Mouse (Mus musculus): ENCODE measurements at regions not wholly inside any gene's neighbourhood (a gene's known extent, or its start where the extent isn't known, plus 50 kb on each side); places are given as distances from the start of the nearest gene placed in this dataset.
"Not testable (repeated sequence)": the region's sequence is repeated elsewhere in the genome, so short reads cannot be mapped to it uniquely, and the experiment has no call there.

- Histone ChIP-seq H3K4me1 (ENCODE audit: control insufficient read depth in 2 of 2, insufficient read depth in 2 of 2, low read length in 2 of 2) (peaks cover 0 to 2% of the 10 kb centered on the region in 2 experiments; a peak in 1 of 4 replicates), H3K36me3 (ENCODE audit: control insufficient read depth, insufficient read depth, low read length) (no peaks in the 10 kb centered on the region), H3K27me3 (ENCODE audit: control insufficient read depth, insufficient read depth, low read length) (no peaks in the 10 kb centered on the region), H3K9me3 (ENCODE audit: control insufficient read depth, low read length) (no peaks in the 10 kb centered on the region), H3K4me2 (ENCODE audit: low read length) (no peak overlapping the region), H3K27ac (replicated peaks in 1 of 2; ENCODE audit: control insufficient read depth in 1 of 2, insufficient read depth in 1 of 2, low read depth in 2 of 2, low read length in 2 of 2) (no peak overlapping the region), H3K4me3 (ENCODE audit: control insufficient read depth in 1 of 2, insufficient read depth in 1 of 2, low read depth in 1 of 2, low read length in 2 of 2) (no peak overlapping the region), H3K9ac (ENCODE audit: low read length) (no peak overlapping the region)
- ATAC-seq (ENCODE audit: insufficient number of reproducible peaks, insufficient read depth, low FRiP score, low read depth), result no peak
- WGBS, result 77% methylated on average over 3 of the region's 3 CpGs
These were observed 56.7 kb upstream of the Klf13 start for GRCm38 (mm10) chr7:63995255-63995980.

- not testable (repeated sequence) for H3K9me3 ChIP-seq (ENCODE audit: control insufficient read depth, low read length); H3K4me1 ChIP-seq (ENCODE audit: control insufficient read depth in 2 of 2, insufficient read depth in 2 of 2, low read length in 2 of 2); H3K4me2 ChIP-seq (ENCODE audit: low read length); ATAC-seq (ENCODE audit: insufficient number of reproducible peaks, insufficient read depth, low FRiP score, low read depth); H3K36me3 ChIP-seq (ENCODE audit: control insufficient read depth, insufficient read depth, low read length); H3K27ac ChIP-seq (replicated peaks in 1 of 2; ENCODE audit: control insufficient read depth in 1 of 2, insufficient read depth in 1 of 2, low read depth in 2 of 2, low read length in 2 of 2); H3K9ac ChIP-seq (ENCODE audit: low read length); H3K4me3 ChIP-seq (ENCODE audit: control insufficient read depth in 1 of 2, insufficient read depth in 1 of 2, low read depth in 1 of 2, low read length in 2 of 2); H3K27me3 ChIP-seq (ENCODE audit: control insufficient read depth, insufficient read depth, low read length)
- 69% methylated on average over 3 of the region's 3 CpGs for WGBS
These were observed 56.1 kb upstream of the Klf13 start for GRCm38 (mm10) chr7:63994769-63995168.

- H3K36me3 ChIP-seq (ENCODE audit: control insufficient read depth, insufficient read depth, low read length), result no peaks in the 10 kb centered on the region
- no peak for ATAC-seq (ENCODE audit: insufficient number of reproducible peaks, insufficient read depth, low FRiP score, low read depth)
- H3K4me1 ChIP-seq (ENCODE audit: control insufficient read depth in 2 of 2, insufficient read depth in 2 of 2, low read length in 2 of 2), result peaks cover 0 to 2% of the 10 kb centered on the region in 2 experiments; a peak in 1 of 4 replicates
- no peak overlapping the region for H3K27ac ChIP-seq (replicated peaks in 1 of 2; ENCODE audit: control insufficient read depth in 1 of 2, insufficient read depth in 1 of 2, low read depth in 2 of 2, low read length in 2 of 2)
- H3K9me3 ChIP-seq (ENCODE audit: control insufficient read depth, low read length), result no peaks in the 10 kb centered on the region
- no peaks in the 10 kb centered on the region for H3K27me3 ChIP-seq (ENCODE audit: control insufficient read depth, insufficient read depth, low read length)
- 93% methylated on average over 13 of the region's 13 CpGs for WGBS
- H3K4me3 ChIP-seq (ENCODE audit: control insufficient read depth in 1 of 2, insufficient read depth in 1 of 2, low read depth in 1 of 2, low read length in 2 of 2), result no peak overlapping the region
- no peak overlapping the region for H3K9ac ChIP-seq (ENCODE audit: low read length)
- H3K4me2 ChIP-seq (ENCODE audit: low read length), result no peak overlapping the region
These were observed 53.4 kb upstream of the Klf13 start for GRCm38 (mm10) chr7:63992155-63992554.

GRCm38 (mm10) chr7:63991085-63992010 lies 52.6 kb upstream of the Klf13 start:
- Histone ChIP-seq H3K4me2 (ENCODE audit: low read length) (no peak overlapping the region), H3K9ac (ENCODE audit: low read length) (no peak overlapping the region), H3K9me3 (ENCODE audit: control insufficient read depth, low read length) (no peaks in the 10 kb centered on the region), H3K27ac (replicated peaks in 1 of 2; ENCODE audit: control insufficient read depth in 1 of 2, insufficient read depth in 1 of 2, low read depth in 2 of 2, low read length in 2 of 2) (no peak overlapping the region), H3K36me3 (ENCODE audit: control insufficient read depth, insufficient read depth, low read length) (no peaks in the 10 kb centered on the region), H3K4me1 (ENCODE audit: control insufficient read depth in 2 of 2, insufficient read depth in 2 of 2, low read length in 2 of 2) (peaks cover 3 to 4% of the 10 kb centered on the region in 2 experiments; a peak in 1 of 4 replicates), H3K27me3 (ENCODE audit: control insufficient read depth, insufficient read depth, low read length) (no peaks in the 10 kb centered on the region), H3K4me3 (ENCODE audit: control insufficient read depth in 1 of 2, insufficient read depth in 1 of 2, low read depth in 1 of 2, low read length in 2 of 2) (no peak overlapping the region)
- WGBS, result 75% methylated on average over 12 of the region's 12 CpGs
- no peak for ATAC-seq (ENCODE audit: insufficient number of reproducible peaks, insufficient read depth, low FRiP score, low read depth)

- Histone ChIP-seq H3K9ac (ENCODE audit: low read length) (no peak overlapping the region), H3K4me2 (ENCODE audit: low read length) (no peak overlapping the region), H3K4me1 (ENCODE audit: control insufficient read depth in 2 of 2, insufficient read depth in 2 of 2, low read length in 2 of 2) (peaks cover 3 to 4% of the 10 kb centered on the region in 2 experiments; a peak in 1 of 4 replicates), H3K4me3 (ENCODE audit: control insufficient read depth in 1 of 2, insufficient read depth in 1 of 2, low read depth in 1 of 2, low read length in 2 of 2) (no peak overlapping the region), H3K9me3 (ENCODE audit: control insufficient read depth, low read length) (no peaks in the 10 kb centered on the region), H3K27ac (replicated peaks in 1 of 2; ENCODE audit: control insufficient read depth in 1 of 2, insufficient read depth in 1 of 2, low read depth in 2 of 2, low read length in 2 of 2) (no peak overlapping the region), H3K36me3 (ENCODE audit: control insufficient read depth, insufficient read depth, low read length) (no peaks in the 10 kb centered on the region), H3K27me3 (ENCODE audit: control insufficient read depth, insufficient read depth, low read length) (no peaks in the 10 kb centered on the region)
- no peak for ATAC-seq (ENCODE audit: insufficient number of reproducible peaks, insufficient read depth, low FRiP score, low read depth)
- 79% methylated on average over 8 of the region's 8 CpGs for WGBS
These were observed 51.8 kb upstream of the Klf13 start for GRCm38 (mm10) chr7:63990312-63991028.

GRCm38 (mm10) chr7:63989736-63990135 lies 51.0 kb upstream of the Klf13 start:
- no peak overlapping the region for H3K4me2 ChIP-seq (ENCODE audit: low read length)
- peaks cover 3 to 4% of the 10 kb centered on the region in 2 experiments; a peak in 1 of 4 replicates for H3K4me1 ChIP-seq (ENCODE audit: control insufficient read depth in 2 of 2, insufficient read depth in 2 of 2, low read length in 2 of 2)
- no peak for ATAC-seq (ENCODE audit: insufficient number of reproducible peaks, insufficient read depth, low FRiP score, low read depth)
- no peak overlapping the region for H3K27ac ChIP-seq (replicated peaks in 1 of 2; ENCODE audit: control insufficient read depth in 1 of 2, insufficient read depth in 1 of 2, low read depth in 2 of 2, low read length in 2 of 2)
- no peaks in the 10 kb centered on the region for H3K36me3 ChIP-seq (ENCODE audit: control insufficient read depth, insufficient read depth, low read length)
- H3K9ac ChIP-seq (ENCODE audit: low read length), result no peak overlapping the region
- no peaks in the 10 kb centered on the region for H3K9me3 ChIP-seq (ENCODE audit: control insufficient read depth, low read length)
- no peak overlapping the region for H3K4me3 ChIP-seq (ENCODE audit: control insufficient read depth in 1 of 2, insufficient read depth in 1 of 2, low read depth in 1 of 2, low read length in 2 of 2)
- no peaks in the 10 kb centered on the region for H3K27me3 ChIP-seq (ENCODE audit: control insufficient read depth, insufficient read depth, low read length)
